8 mouse cellular contexts compared by ENCODE assay signal in the genomic region with DNA sequence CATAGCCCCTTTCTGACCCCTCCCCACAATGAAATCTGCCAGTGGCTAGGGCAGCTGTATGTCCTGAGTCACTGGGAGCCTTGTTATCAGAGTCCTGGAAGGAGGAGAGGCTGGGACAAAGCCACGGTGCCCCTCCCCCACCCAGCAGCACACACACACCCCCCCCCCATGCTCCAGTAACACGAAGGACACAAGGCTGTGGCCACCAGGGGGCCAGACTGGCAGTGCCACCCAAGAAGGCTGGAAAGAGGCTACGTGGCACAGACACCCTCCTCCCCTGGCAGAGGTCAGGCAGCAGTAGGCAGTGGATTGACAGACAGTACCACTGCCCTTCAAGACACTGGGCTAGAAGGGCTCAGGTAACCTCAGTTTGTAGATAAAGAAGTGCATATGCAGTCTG. TPM values are rescaled to one million over a fixed set of nuclear protein-coding genes. Genes with fewer than 3 reads are reported as not detected.
DNase-seq lines count a peak whose midpoint lies in the region; ATAC-seq and TF ChIP-seq lines count a peak whose summit lies in the region.

No protein-coding gene starts in this region.

- WGBS in neural tube, embryonic 12.5 days, result 23% methylated on average over 3 of the region's 3 CpGs
- 22% methylated on average over 3 of the region's 3 CpGs for WGBS in limb, embryonic 11.5 days

- no peaks in the 10 kb centered on the region for H3K36me3 ChIP-seq in neural tube, embryonic 12.5 days
- no peaks in the 10 kb centered on the region for H3K36me3 ChIP-seq in limb, embryonic 11.5 days (ENCODE audit: control insufficient read depth, insufficient read depth, low read length)

- no peak overlapping the region for H3K27ac ChIP-seq in neural tube, embryonic 12.5 days
- no peak overlapping the region for H3K27ac ChIP-seq in bone marrow macrophage, adult 2 months (ENCODE audit: insufficient read depth, low read depth, low read length)
- H3K27ac ChIP-seq in limb, embryonic 11.5 days (replicated peaks; ENCODE audit: low read depth, low read length), result no peak overlapping the region

- peak; percentile 56 for DNase-seq in gastrocnemius, postnatal 14 days
- DNase-seq in gastrocnemius, postnatal 25 days, result no peak
- DNase-seq in neural tube, embryonic 10.5 days (ENCODE audit: extremely low spot score, low spot score), result no peak
- DNase-seq in limb, embryonic 11.5 days (ENCODE audit: low spot score), result no peak
- DNase-seq in cerebellum, adult 9-11 months, result no peak
- no peak for DNase-seq in cerebellum, adult 11-12 months

- H3K4me3 ChIP-seq in neural tube, embryonic 12.5 days, result no peak overlapping the region
- H3K4me3 ChIP-seq in bone marrow macrophage, adult 2 months (ENCODE audit: insufficient read depth, low read length), result no peak overlapping the region
- H3K4me3 ChIP-seq in limb, embryonic 11.5 days (ENCODE audit: low read depth, low read length), result no peak overlapping the region

- 0 out of 2 replicates have a peak, but pooled peaks cover 3% of the 10 kb centered on the region for H3K27me3 ChIP-seq in neural tube, embryonic 12.5 days (replicated peaks)
- H3K27me3 ChIP-seq in limb, embryonic 11.5 days (ENCODE audit: control insufficient read depth, insufficient read depth, low read length), result no peaks in the 10 kb centered on the region

- intact Hi-C loops in gastrocnemius, postnatal 14 days (cut with DNase I; ENCODE audit: low total_unique reads), result loop anchor here (5.0 to 10.0 kb wide), 2 partner anchors 33 to 151 kb away; a partner anchor contains a TSS

- TF ChIP-seq POLR2A in bone marrow macrophage, adult 2 months (IDR thresholded peaks at IDR 0.05; ENCODE audit: borderline replicate concordance, low read depth, low read length), result no peak

- H3K9ac ChIP-seq in neural tube, embryonic 12.5 days, result no peak overlapping the region
- H3K9ac ChIP-seq in limb, embryonic 11.5 days (ENCODE audit: low read length), result peak overlapping the region; percentile 38; the same call in 1 of the 2 replicates

- 0 out of 2 replicates have a peak, but pooled peaks have one; percentile 14 for TF ChIP-seq CTCF in bone marrow macrophage, adult 2 months (IDR thresholded peaks at IDR 0.05; ENCODE audit: low read depth, low read length)

- H3K4me1 ChIP-seq in neural tube, embryonic 12.5 days, result peaks cover 17% of the 10 kb centered on the region
- no peaks in the 10 kb centered on the region for H3K4me1 ChIP-seq in bone marrow macrophage, adult 2 months (ENCODE audit: control insufficient read depth, insufficient read depth, low read length)
- peaks cover 11% of the 10 kb centered on the region for H3K4me1 ChIP-seq in limb, embryonic 11.5 days (ENCODE audit: control insufficient read depth, insufficient read depth, low read length)

- no peaks in the 10 kb centered on the region for H3K9me3 ChIP-seq in neural tube, embryonic 12.5 days
- H3K9me3 ChIP-seq in limb, embryonic 11.5 days (ENCODE audit: control insufficient read depth, low read length), result no peaks in the 10 kb centered on the region

- ATAC-seq in neural tube, embryonic 12.5 days (ENCODE audit: low FRiP score, low read depth), result 0 out of 2 replicates have a peak, but pooled peaks have one; percentile 10
- ATAC-seq in limb, embryonic 11.5 days (ENCODE audit: insufficient number of reproducible peaks, low FRiP score, low TSS enrichment, low read depth), result no peak

- H3K4me2 ChIP-seq in neural tube, embryonic 12.5 days (replicated peaks), result no peak overlapping the region
- no peak overlapping the region for H3K4me2 ChIP-seq in limb, embryonic 11.5 days (ENCODE audit: low read depth, severe bottlenecking)

RNA-seq across cellular contexts. Expression of a gene that starts 29.2 kb away (rescaled TPM):
- total RNA-seq in gastrocnemius, postnatal 14 days (2021), result 10 to 100 TPM; 13.8 to 20.6 TPM
- 1 to 10 TPM; 6.5 to 9.4 TPM for total RNA-seq in gastrocnemius, postnatal 25 days (2021)
- 5.3 and 5.8 TPM in 2 replicates for polyA plus RNA-seq in neural tube, embryonic 12.5 days (2016; fragmentation: Nextera tagmentation; extraction: Ambion mirVana)
- polyA plus RNA-seq in bone marrow macrophage, adult 2 months (2012; ENCODE audit: insufficient read depth, insufficient read length, missing spikeins), result 0.32 and 0.67 TPM in 2 replicates
- 5.4 and 5.5 TPM in 2 replicates for polyA plus RNA-seq in limb, embryonic 11.5 days (2014; fragmentation: Nextera tagmentation; extraction: Ambion mirVana)

RNA-seq across cellular contexts. Expression of a gene that starts 29.5 kb away (rescaled TPM):
- total RNA-seq in gastrocnemius, postnatal 14 days (2021), result under 1 TPM in 1 of 2 experiments, not detected in 1; 0.80 TPM
- total RNA-seq in gastrocnemius, postnatal 25 days (2021), result under 1 TPM in 1 of 2 experiments, not detected in 1; 0.67 TPM
- polyA plus RNA-seq in neural tube, embryonic 12.5 days (2016; fragmentation: Nextera tagmentation; extraction: Ambion mirVana), result not detected in 2 replicates
- not detected in 2 replicates for polyA plus RNA-seq in bone marrow macrophage, adult 2 months (2012; ENCODE audit: insufficient read depth, insufficient read length, missing spikeins)
- 0.41 and 0.77 TPM in 2 replicates for polyA plus RNA-seq in limb, embryonic 11.5 days (2014; fragmentation: Nextera tagmentation; extraction: Ambion mirVana)

RNA-seq across cellular contexts. Expression of a gene that starts 34.2 kb away (rescaled TPM):
- total RNA-seq in gastrocnemius, postnatal 14 days (2021), result 1 to 10 TPM; 6.4 to 6.5 TPM
- 1 to 10 TPM; 3.4 to 5.4 TPM for total RNA-seq in gastrocnemius, postnatal 25 days (2021)
- polyA plus RNA-seq in neural tube, embryonic 12.5 days (2016; fragmentation: Nextera tagmentation; extraction: Ambion mirVana), result 5.6 and 6.5 TPM in 2 replicates
- 10.8 and 12.5 TPM in 2 replicates for polyA plus RNA-seq in bone marrow macrophage, adult 2 months (2012; ENCODE audit: insufficient read depth, insufficient read length, missing spikeins)
- polyA plus RNA-seq in limb, embryonic 11.5 days (2014; fragmentation: Nextera tagmentation; extraction: Ambion mirVana), result 7.8 and 10.1 TPM in 2 replicates

RNA-seq across cellular contexts. Expression of a gene that starts 43.3 kb away (rescaled TPM):
- 10 to 100 TPM; 40.1 to 43.1 TPM for total RNA-seq in gastrocnemius, postnatal 14 days (2021)
- 10 to 100 TPM; 45.1 to 45.3 TPM for total RNA-seq in gastrocnemius, postnatal 25 days (2021)
- 67.8 and 71.7 TPM in 2 replicates for polyA plus RNA-seq in neural tube, embryonic 12.5 days (2016; fragmentation: Nextera tagmentation; extraction: Ambion mirVana)
- polyA plus RNA-seq in bone marrow macrophage, adult 2 months (2012; ENCODE audit: insufficient read depth, insufficient read length, missing spikeins), result 62.4 and 64.1 TPM in 2 replicates
- polyA plus RNA-seq in limb, embryonic 11.5 days (2014; fragmentation: Nextera tagmentation; extraction: Ambion mirVana), result 70.9 and 73.6 TPM in 2 replicates

RNA-seq across cellular contexts. Expression of a gene that starts 56.7 kb away (rescaled TPM):
- 1 to 10 TPM; 7.3 to 7.4 TPM for total RNA-seq in gastrocnemius, postnatal 14 days (2021)
- total RNA-seq in gastrocnemius, postnatal 25 days (2021), result 1 to 10 TPM; 7.0 to 9.1 TPM
- polyA plus RNA-seq in neural tube, embryonic 12.5 days (2016; fragmentation: Nextera tagmentation; extraction: Ambion mirVana), result 28.2 and 28.7 TPM in 2 replicates
- 5.2 and 8.1 TPM in 2 replicates for polyA plus RNA-seq in bone marrow macrophage, adult 2 months (2012; ENCODE audit: insufficient read depth, insufficient read length, missing spikeins)
- polyA plus RNA-seq in limb, embryonic 11.5 days (2014; fragmentation: Nextera tagmentation; extraction: Ambion mirVana), result 26.0 and 30.2 TPM in 2 replicates
